Mouse (Mus musculus) forelimb bud, embryonic 11.5 days (tissue): ENCODE results near the gene Cpsf2.

Experiments
- DNase-seq: peaks from one replicate; pipeline ENCODE4 v3.0.0-alpha.2; 2012; ENCODE audit warnings: low read depth, low spot score

Gene Cpsf2

DNA sequence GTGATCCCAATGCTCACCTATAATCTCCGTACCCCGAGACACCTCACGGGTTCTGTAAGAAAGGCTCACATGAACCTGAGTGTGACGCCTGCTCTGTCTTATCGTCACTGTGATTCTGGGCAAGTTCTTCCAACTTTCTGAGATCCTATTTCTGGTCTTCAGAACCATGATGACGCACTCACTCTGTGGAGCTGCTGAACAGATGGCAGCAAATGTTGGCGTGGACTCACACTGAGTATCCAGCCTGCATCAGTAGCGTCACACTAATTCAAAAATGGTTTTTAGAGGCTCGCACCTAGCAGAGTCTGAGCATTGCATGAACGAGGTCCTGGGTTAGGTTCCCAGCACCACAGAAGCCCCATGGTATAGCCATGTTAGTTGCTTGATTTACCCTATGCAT lies 80.0 kb downstream of the Cpsf2 start:
- no peak for DNase-seq
